Mouse (Mus musculus) kidney, embryonic 14.5 days (tissue): ENCODE measurements at regions not wholly inside any gene's neighbourhood (a gene's known extent, or its start where the extent isn't known, plus 50 kb on each side); places are given as distances from the start of the nearest gene placed in this dataset.

Source experiments
- ATAC-seq: fragments of 200-750 bp; cut with Nextera tagmentation; 2 replicates; pipeline ENCODE4 v1.8.0; 2017; ENCODE audit warnings: moderate number of reproducible peaks, mild to moderate bottlenecking, moderate TSS enrichment, moderate library complexity; ENCODE audit not compliant: low FRiP score, low TSS enrichment
- H3K27ac ChIP-seq: fragments of 300-500 bp; sonication (generic); 2 replicates; pipeline ENCODE4 v1.5.1; 2014; ENCODE audit warnings: low read depth, mild to moderate bottlenecking, low read length, moderate library complexity, mixed read lengths
- H3K27me3 ChIP-seq: fragments of 300-500 bp; sonication (generic); 2 replicates; pipeline ENCODE4 v1.6.1; 2014; ENCODE audit warnings: mild to moderate bottlenecking, low read length; ENCODE audit not compliant: control insufficient read depth, insufficient read depth
- H3K36me3 ChIP-seq: fragments of 300-500 bp; sonication (generic); 2 replicates; pipeline ENCODE4 v1.6.1; 2014; ENCODE audit warnings: low read length, mixed read lengths; ENCODE audit not compliant: control insufficient read depth, insufficient read depth
- H3K4me1 ChIP-seq: fragments of 300-500 bp; sonication (generic); 2 replicates; pipeline ENCODE4 v1.6.1; 2014; ENCODE audit warnings: low read length, mixed read lengths; ENCODE audit not compliant: control insufficient read depth, insufficient read depth
- H3K4me2 ChIP-seq: fragments of 300-500 bp; sonication (generic); replicated peaks from 2 replicates; pipeline ENCODE4 v1.6.1; 2014; ENCODE audit warnings: low read depth, mild to moderate bottlenecking, low read length
- H3K4me3 ChIP-seq: fragments of 300-500 bp; sonication (generic); 2 replicates; pipeline ENCODE4 v1.5.1; 2014; ENCODE audit warnings: mild to moderate bottlenecking, low read length
- H3K9ac ChIP-seq: fragments of 300-500 bp; sonication (generic); 2 replicates; pipeline ENCODE4 v1.6.1; 2014; ENCODE audit warnings: low read depth, mild to moderate bottlenecking, low read length, moderate library complexity
- H3K9me3 ChIP-seq: fragments of 300-500 bp; sonication (generic); 2 replicates; pipeline ENCODE4 v1.6.1; 2016; ENCODE audit warnings: low read length; ENCODE audit not compliant: control insufficient read depth
- WGBS: fragments of 180-500 bp; shearing (Covaris S2); extraction: QIAGEN DNeasy Blood & Tissue Kit; methylation state at CpG from one replicate; pipeline ENCODE4 v1.1.7; 2014; 5-methylcytosine and 5-hydroxymethylcytosine counted together

GRCm38 (mm10) chr15:96844290-96844689 lies 144.8 kb upstream of the Slc38a2 start:
- 83% methylated on average over 4 of the region's 4 CpGs for WGBS
- Histone ChIP-seq H3K9ac (no peak overlapping the region), H3K36me3 (no peaks in the 10 kb centered on the region), H3K27ac (no peak overlapping the region), H3K4me2 (no peak overlapping the region), H3K4me3 (no peak overlapping the region), H3K9me3 (no peaks in the 10 kb centered on the region), H3K4me1 (0 out of 2 replicates have a peak, but pooled peaks cover 3% of the 10 kb centered on the region), H3K27me3 (no peaks in the 10 kb centered on the region)
- no peak for ATAC-seq

- H3K9me3 ChIP-seq, result no peaks in the 10 kb centered on the region
- no peak overlapping the region for H3K4me2 ChIP-seq
- no peaks in the 10 kb centered on the region for H3K27me3 ChIP-seq
- no peak overlapping the region for H3K27ac ChIP-seq
- WGBS, result 68% methylated on average over 7 of the region's 7 CpGs
- 0 out of 2 replicates have a peak, but pooled peaks cover 3% of the 10 kb centered on the region for H3K4me1 ChIP-seq
- H3K36me3 ChIP-seq, result no peaks in the 10 kb centered on the region
- no peak overlapping the region for H3K4me3 ChIP-seq
- H3K9ac ChIP-seq, result no peak overlapping the region
- no peak for ATAC-seq
These were observed 144.1 kb upstream of the Slc38a2 start for GRCm38 (mm10) chr15:96843589-96843988.

GRCm38 (mm10) chr15:96842881-96843280 lies 143.4 kb upstream of the Slc38a2 start:
- no peak for ATAC-seq
- H3K4me3 ChIP-seq, result no peak overlapping the region
- H3K27me3 ChIP-seq, result no peaks in the 10 kb centered on the region
- no peaks in the 10 kb centered on the region for H3K9me3 ChIP-seq
- no peak overlapping the region for H3K27ac ChIP-seq
- H3K4me1 ChIP-seq, result 0 out of 2 replicates have a peak, but pooled peaks cover 3% of the 10 kb centered on the region
- WGBS, result 92% methylated on average over 3 of the region's 3 CpGs
- no peaks in the 10 kb centered on the region for H3K36me3 ChIP-seq
- no peak overlapping the region for H3K9ac ChIP-seq
- H3K4me2 ChIP-seq, result no peak overlapping the region

GRCm38 (mm10) chr15:96836670-96837069 lies 137.1 kb upstream of the Slc38a2 start:
- Histone ChIP-seq H3K9ac (no peak overlapping the region), H3K4me1 (no peaks in the 10 kb centered on the region), H3K36me3 (no peaks in the 10 kb centered on the region), H3K27ac (no peak overlapping the region), H3K27me3 (no peaks in the 10 kb centered on the region), H3K4me2 (no peak overlapping the region), H3K9me3 (0 out of 2 replicates have a peak, but pooled peaks cover 4% of the 10 kb centered on the region), H3K4me3 (no peak overlapping the region)
- ATAC-seq, result no peak
- 94% methylated on average over 3 of the region's 3 CpGs for WGBS

GRCm38 (mm10) chr15:96834862-96835261 lies 135.3 kb upstream of the Slc38a2 start:
- H3K27ac ChIP-seq, result no peak overlapping the region
- no peak for ATAC-seq
- no peaks in the 10 kb centered on the region for H3K4me1 ChIP-seq
- H3K4me2 ChIP-seq, result no peak overlapping the region
- no peak overlapping the region for H3K4me3 ChIP-seq
- H3K27me3 ChIP-seq, result no peaks in the 10 kb centered on the region
- WGBS, result 69% methylated on average over 9 of the region's 9 CpGs
- H3K36me3 ChIP-seq, result no peaks in the 10 kb centered on the region
- H3K9ac ChIP-seq, result no peak overlapping the region
- H3K9me3 ChIP-seq, result 0 out of 2 replicates have a peak, but pooled peaks cover 4% of the 10 kb centered on the region

- WGBS, result 72% methylated on average over 10 of the region's 10 CpGs
- H3K36me3 ChIP-seq, result no peaks in the 10 kb centered on the region
- no peak overlapping the region for H3K27ac ChIP-seq
- no peaks in the 10 kb centered on the region for H3K27me3 ChIP-seq
- no peak overlapping the region for H3K4me2 ChIP-seq
- no peaks in the 10 kb centered on the region for H3K4me1 ChIP-seq
- no peak for ATAC-seq
- no peak overlapping the region for H3K4me3 ChIP-seq
- no peak overlapping the region for H3K9ac ChIP-seq
- H3K9me3 ChIP-seq, result 0 out of 2 replicates have a peak, but pooled peaks cover 4% of the 10 kb centered on the region
These were observed 134.8 kb upstream of the Slc38a2 start for GRCm38 (mm10) chr15:96834162-96834843.

- Histone ChIP-seq H3K27me3 (no peaks in the 10 kb centered on the region), H3K4me2 (no peak overlapping the region), H3K9ac (no peak overlapping the region), H3K36me3 (no peaks in the 10 kb centered on the region), H3K4me1 (no peaks in the 10 kb centered on the region), H3K4me3 (no peak overlapping the region), H3K27ac (no peak overlapping the region), H3K9me3 (0 out of 2 replicates have a peak, but pooled peaks cover 4% of the 10 kb centered on the region)
- ATAC-seq, result no peak
- 82% methylated on average over 10 of the region's 10 CpGs for WGBS
These were observed 132.9 kb upstream of the Slc38a2 start for GRCm38 (mm10) chr15:96832389-96832788.

GRCm38 (mm10) chr15:96831256-96831655 lies 131.7 kb upstream of the Slc38a2 start:
- Histone ChIP-seq H3K9me3 (0 out of 2 replicates have a peak, but pooled peaks cover 4% of the 10 kb centered on the region), H3K36me3 (no peaks in the 10 kb centered on the region), H3K9ac (no peak overlapping the region), H3K27ac (no peak overlapping the region), H3K4me2 (no peak overlapping the region), H3K4me3 (no peak overlapping the region), H3K27me3 (no peaks in the 10 kb centered on the region), H3K4me1 (no peaks in the 10 kb centered on the region)
- WGBS, result 95% methylated on average over 10 of the region's 10 CpGs
- no peak for ATAC-seq

GRCm38 (mm10) chr15:96830578-96830977 lies 131.0 kb upstream of the Slc38a2 start:
- H3K27me3 ChIP-seq, result no peaks in the 10 kb centered on the region
- H3K9me3 ChIP-seq, result no peaks in the 10 kb centered on the region
- no peak overlapping the region for H3K4me2 ChIP-seq
- H3K27ac ChIP-seq, result no peak overlapping the region
- no peak overlapping the region for H3K4me3 ChIP-seq
- no peaks in the 10 kb centered on the region for H3K36me3 ChIP-seq
- 82% methylated on average over 11 of the region's 11 CpGs for WGBS
- no peak for ATAC-seq
- H3K4me1 ChIP-seq, result no peaks in the 10 kb centered on the region
- no peak overlapping the region for H3K9ac ChIP-seq
